Mouse (Mus musculus) hindbrain, embryonic 11.5 days (tissue): ENCODE results near the gene Kctd21. TPM values are rescaled to one million over a fixed set of nuclear protein-coding genes. Genes with fewer than 3 reads are reported as not detected.

ENCODE experiments used
- ATAC-seq: fragments of 200-750 bp; cut with Nextera tagmentation; 2 replicates; pipeline ENCODE4 v1.8.0; 2017; ENCODE audit warnings: mild to moderate bottlenecking, moderate TSS enrichment, moderate library complexity; ENCODE audit not compliant: low FRiP score
- DNase-seq: peaks from one replicate; pipeline ENCODE4 v3.0.0-alpha.2; 2015; ENCODE audit warnings: low spot score
- H3K27ac ChIP-seq: fragments of 300-500 bp; sonication (generic); 2 replicates; pipeline ENCODE4 v1.5.1; 2014; ENCODE audit warnings: mild to moderate bottlenecking, low read depth, low read length
- H3K27me3 ChIP-seq: fragments of 300-500 bp; sonication (generic); 2 replicates; pipeline ENCODE4 v1.6.1; 2014; ENCODE audit warnings: mild to moderate bottlenecking, low read length, moderate library complexity, mixed read lengths; ENCODE audit not compliant: control insufficient read depth, insufficient read depth
- H3K36me3 ChIP-seq: fragments of 300-500 bp; sonication (generic); 2 replicates; pipeline ENCODE4 v1.6.1; 2014; ENCODE audit warnings: mild to moderate bottlenecking, low read length, moderate library complexity, mixed read lengths; ENCODE audit not compliant: control insufficient read depth, insufficient read depth
- H3K4me1 ChIP-seq: fragments of 300-500 bp; sonication (generic); replicated peaks from 2 replicates; pipeline ENCODE4 v1.6.1; 2014; ENCODE audit warnings: low read length, mixed read lengths; ENCODE audit not compliant: control insufficient read depth, insufficient read depth
- H3K4me2 ChIP-seq: fragments of 300-500 bp; sonication (generic); replicated peaks from 2 replicates; pipeline ENCODE4 v1.6.1; 2014; ENCODE audit warnings: mild to moderate bottlenecking, low read depth, low read length
- H3K4me3 ChIP-seq: fragments of 300-500 bp; sonication (generic); 2 replicates; pipeline ENCODE4 v1.5.1; 2014; ENCODE audit warnings: low read depth, low read length
- H3K9ac ChIP-seq: fragments of 300-500 bp; sonication (generic); 2 replicates; pipeline ENCODE4 v1.6.1; 2014; ENCODE audit warnings: low read depth, low read length
- H3K9me3 ChIP-seq: fragments of 300-500 bp; sonication (generic); 2 replicates; pipeline ENCODE4 v1.6.1; 2016; ENCODE audit warnings: low read length; ENCODE audit not compliant: control insufficient read depth
- WGBS: fragments of 180-500 bp; shearing (Covaris S2); extraction: QIAGEN DNeasy Blood & Tissue Kit; methylation state at CpG from one replicate; pipeline ENCODE4 v1.1.7; 2014; 5-methylcytosine and 5-hydroxymethylcytosine counted together
- polyA plus RNA-seq: library from polyadenylated mRNA; unstranded; fragments of >200 nt; fragmentation: Nextera tagmentation; extraction: Ambion mirVana; gene quantifications from 2 replicates; pipeline ENCODE4 v1.2.1, GENCODE M21; 2014

Kctd21 gene
- polyA plus RNA-seq, 1 experiment from 2014 or later = 6.8 TPM

GRCm38 (mm10) chr7:97339623-97340022, 7.5 kb downstream of the Kctd21 start:
- 93% methylated on average over 7 of the region's 7 CpGs for WGBS
- Histone ChIP-seq H3K9ac (no peak overlapping the region), H3K9me3 (no peaks in the 10 kb centered on the region), H3K27ac (no peak overlapping the region), H3K36me3 (no peaks in the 10 kb centered on the region), H3K4me2 (no peak overlapping the region), H3K27me3 (no peaks in the 10 kb centered on the region), H3K4me3 (no peak overlapping the region), H3K4me1 (no peaks in the 10 kb centered on the region)
- no peak for DNase-seq
- ATAC-seq = no peak

- H3K4me3 ChIP-seq = no peak overlapping the region
- H3K27ac ChIP-seq = no peak overlapping the region
- no peaks in the 10 kb centered on the region for H3K36me3 ChIP-seq
- no peaks in the 10 kb centered on the region for H3K4me1 ChIP-seq
- H3K9ac ChIP-seq = no peak overlapping the region
- no peaks in the 10 kb centered on the region for H3K9me3 ChIP-seq
- DNase-seq (no peak), ATAC-seq (no peak)
- no peaks in the 10 kb centered on the region for H3K27me3 ChIP-seq
- no peak overlapping the region for H3K4me2 ChIP-seq
- WGBS = 71% methylated on average over 18 of the region's 18 CpGs
These were observed 9.1 kb downstream of the Kctd21 start for GRCm38 (mm10) chr7:97340907-97341849.

- no peak overlapping the region for H3K27ac ChIP-seq
- no peak overlapping the region for H3K4me2 ChIP-seq
- H3K9ac ChIP-seq = no peak overlapping the region
- DNase-seq (no peak), ATAC-seq (no peak)
- 86% methylated on average over 2 of the region's 2 CpGs for WGBS
- H3K27me3 ChIP-seq = no peaks in the 10 kb centered on the region
- H3K4me1 ChIP-seq = no peaks in the 10 kb centered on the region
- H3K36me3 ChIP-seq = no peaks in the 10 kb centered on the region
- no peaks in the 10 kb centered on the region for H3K9me3 ChIP-seq
- no peak overlapping the region for H3K4me3 ChIP-seq
These were observed 10.8 kb downstream of the Kctd21 start for GRCm38 (mm10) chr7:97342961-97343360.

- no peak overlapping the region for H3K9ac ChIP-seq
- H3K36me3 ChIP-seq = no peaks in the 10 kb centered on the region
- DNase-seq = no peak
- no peak overlapping the region for H3K4me3 ChIP-seq
- no peak overlapping the region for H3K4me2 ChIP-seq
- no peaks in the 10 kb centered on the region for H3K27me3 ChIP-seq
- 90% methylated on average over 2 of the region's 2 CpGs for WGBS
- H3K27ac ChIP-seq = no peak overlapping the region
- H3K9me3 ChIP-seq = no peaks in the 10 kb centered on the region
- ATAC-seq = no peak
- H3K4me1 ChIP-seq = no peaks in the 10 kb centered on the region
These were observed 12.5 kb downstream of the Kctd21 start for GRCm38 (mm10) chr7:97344655-97345054.

- ATAC-seq = no peak
- WGBS = 68% methylated on average over 10 of the region's 10 CpGs
- Histone ChIP-seq H3K4me2 (no peak overlapping the region), H3K27ac (no peak overlapping the region), H3K27me3 (no peaks in the 10 kb centered on the region), H3K4me1 (no peaks in the 10 kb centered on the region), H3K9me3 (no peaks in the 10 kb centered on the region), H3K9ac (no peak overlapping the region), H3K4me3 (no peak overlapping the region), H3K36me3 (no peaks in the 10 kb centered on the region)
- no peak for DNase-seq
These were observed 13.2 kb downstream of the Kctd21 start for GRCm38 (mm10) chr7:97345229-97345871.

GRCm38 (mm10) chr7:97346111-97346821, 14.1 kb downstream of the Kctd21 start:
- no peak overlapping the region for H3K4me3 ChIP-seq
- H3K36me3 ChIP-seq = no peaks in the 10 kb centered on the region
- DNase-seq = no peak
- no peak overlapping the region for H3K9ac ChIP-seq
- no peaks in the 10 kb centered on the region for H3K27me3 ChIP-seq
- no peaks in the 10 kb centered on the region for H3K9me3 ChIP-seq
- H3K4me1 ChIP-seq = no peaks in the 10 kb centered on the region
- no peak overlapping the region for H3K4me2 ChIP-seq
- 78% methylated on average over 9 of the region's 9 CpGs for WGBS
- no peak for ATAC-seq
- no peak overlapping the region for H3K27ac ChIP-seq

- no peak for ATAC-seq
- WGBS = 79% methylated on average over 3 of the region's 4 CpGs
These were observed 14.7 kb downstream of the Kctd21 start for GRCm38 (mm10) chr7:97346822-97347166.

GRCm38 (mm10) chr7:97347464-97347863, 15.3 kb downstream of the Kctd21 start:
- Histone ChIP-seq H3K9ac (no peak overlapping the region), H3K9me3 (no peaks in the 10 kb centered on the region), H3K27ac (no peak overlapping the region), H3K27me3 (no peaks in the 10 kb centered on the region), H3K4me1 (no peaks in the 10 kb centered on the region), H3K4me3 (no peak overlapping the region), H3K36me3 (no peaks in the 10 kb centered on the region), H3K4me2 (no peak overlapping the region)
- 97% methylated on average over 15 of the region's 15 CpGs for WGBS
- ATAC-seq = no peak
- DNase-seq = no peak

More at GRCm38 (mm10) chr7:97346822-97347166, 14.7 kb downstream of the Kctd21 start:
- Histone ChIP-seq H3K4me2 (no peak overlapping the region), H3K4me1 (no peaks in the 10 kb centered on the region), H3K27me3 (no peaks in the 10 kb centered on the region), H3K36me3 (no peaks in the 10 kb centered on the region), H3K9me3 (no peaks in the 10 kb centered on the region), H3K9ac (no peak overlapping the region), H3K4me3 (no peak overlapping the region), H3K27ac (no peak overlapping the region)
- no peak for DNase-seq
